11 mouse cellular contexts compared by ENCODE assay signal in genomic region chr4:151339421-151339820, GRCm38 (mm10).
DNase-seq lines count a peak whose midpoint lies in the region; ATAC-seq and TF ChIP-seq lines count a peak whose summit lies in the region.
"Had no signal": no experiment of that assay in that cellular context is flagged by ENCODE, and none has a peak within 500 bp of the region (broad histone marks: within the 10 kb centered on the region; RNA-seq: fewer than 3 reads in every experiment).

No protein-coding gene starts in this region.

- 81% methylated on average over 7 of the region's 7 CpGs for WGBS in midbrain, embryonic 11.5 days
- WGBS in midbrain, postnatal 0 days, result 72% methylated on average over 7 of the region's 7 CpGs
- 71% methylated on average over 7 of the region's 7 CpGs for WGBS in intestine, postnatal 0 days

- H3K36me3 ChIP-seq in midbrain, embryonic 11.5 days (ENCODE audit: control insufficient read depth, insufficient read depth, low read length), result no peaks in the 10 kb centered on the region
- no peaks in the 10 kb centered on the region for H3K36me3 ChIP-seq in midbrain, postnatal 0 days (ENCODE audit: insufficient read depth, low read length)
- no peaks in the 10 kb centered on the region for H3K36me3 ChIP-seq in intestine, postnatal 0 days (ENCODE audit: control insufficient read depth, insufficient read depth)
- H3K36me3 ChIP-seq: embryonic facial prominence, embryonic 15.5 days had no signal

- no peak for TF ChIP-seq CTCF in midbrain, postnatal 0 days (IDR thresholded peaks at IDR 0.05)
- TF ChIP-seq CTCF in intestine, postnatal 0 days (IDR thresholded peaks at IDR 0.05; ENCODE audit: low read depth), result no peak

- no peak overlapping the region for H3K27ac ChIP-seq in midbrain, embryonic 11.5 days (ENCODE audit: low read depth, low read length)
- no peak overlapping the region for H3K27ac ChIP-seq in midbrain, postnatal 0 days (ENCODE audit: low read depth, low read length)
- H3K27ac ChIP-seq in intestine, postnatal 0 days (ENCODE audit: low read depth, low read length), result no peak overlapping the region
- H3K27ac ChIP-seq: embryonic facial prominence, embryonic 15.5 days had no signal

- ATAC-seq in frontal cortex, adult (ENCODE audit: low TSS enrichment), result peak; percentile 95
- no peak for ATAC-seq in midbrain, embryonic 11.5 days (ENCODE audit: low FRiP score)
- ATAC-seq in midbrain, postnatal 0 days (ENCODE audit: low FRiP score), result no peak
- no peak for ATAC-seq in intestine, postnatal 0 days

- H3K9ac ChIP-seq in midbrain, embryonic 11.5 days (ENCODE audit: low read length), result no peak overlapping the region
- H3K9ac ChIP-seq in midbrain, postnatal 0 days (replicated peaks; ENCODE audit: low read length, poor library complexity, severe bottlenecking), result no peak overlapping the region
- no peak overlapping the region for H3K9ac ChIP-seq in intestine, postnatal 0 days (ENCODE audit: low read depth, low read length)
- H3K9ac ChIP-seq: embryonic facial prominence, embryonic 15.5 days had no signal

- H3K4me1 ChIP-seq in midbrain, embryonic 11.5 days (ENCODE audit: control insufficient read depth, insufficient read depth, low read length), result no peaks in the 10 kb centered on the region
- H3K4me1 ChIP-seq in midbrain, postnatal 0 days (ENCODE audit: insufficient read depth, low read length), result no peaks in the 10 kb centered on the region
- no peaks in the 10 kb centered on the region for H3K4me1 ChIP-seq in intestine, postnatal 0 days (replicated peaks; ENCODE audit: control insufficient read depth, insufficient read depth, low read length)

- no peak for DNase-seq in frontal cortex, postnatal 14 days (ENCODE audit: low spot score in 2 of 2)
- peak; percentile 21 for DNase-seq in midbrain, embryonic 11.5 days (ENCODE audit: low spot score, missing footprints)
- DNase-seq in midbrain, postnatal 0 days (ENCODE audit: low spot score), result no peak
- DNase-seq in cerebellum, adult 9-11 months, result peak; percentile 59
- peak; percentile 47 to 67 for DNase-seq in right cerebral cortex, postnatal 36 days (ENCODE audit: low spot score in 2 of 2)
- DNase-seq in heart, postnatal 4 days, result no peak
- DNase-seq: layer of hippocampus, postnatal 36 days had no signal

- no peaks in the 10 kb centered on the region for H3K27me3 ChIP-seq in midbrain, embryonic 11.5 days (ENCODE audit: control insufficient read depth, insufficient read depth, low read length)
- no peaks in the 10 kb centered on the region for H3K27me3 ChIP-seq in midbrain, postnatal 0 days (ENCODE audit: insufficient read depth, low read length)
- no peaks in the 10 kb centered on the region for H3K27me3 ChIP-seq in intestine, postnatal 0 days (replicated peaks; ENCODE audit: control insufficient read depth, insufficient read depth, low read length)
- H3K27me3 ChIP-seq: CH12.LX; embryonic facial prominence, embryonic 15.5 days had no signal

- H3K4me3 ChIP-seq in midbrain, embryonic 11.5 days (ENCODE audit: low read depth, low read length), result no peak overlapping the region
- H3K4me3 ChIP-seq in midbrain, postnatal 0 days (ENCODE audit: low read depth, low read length), result no peak overlapping the region
- no peak overlapping the region for H3K4me3 ChIP-seq in intestine, postnatal 0 days (ENCODE audit: low read depth, low read length)
- H3K4me3 ChIP-seq: embryonic facial prominence, embryonic 15.5 days had no signal

- no peaks in the 10 kb centered on the region for H3K9me3 ChIP-seq in midbrain, embryonic 11.5 days (ENCODE audit: control insufficient read depth, low read length)
- H3K9me3 ChIP-seq in midbrain, postnatal 0 days (ENCODE audit: low read length), result no peaks in the 10 kb centered on the region
- no peaks in the 10 kb centered on the region for H3K9me3 ChIP-seq in intestine, postnatal 0 days (ENCODE audit: control insufficient read depth)
- H3K9me3 ChIP-seq: embryonic facial prominence, embryonic 15.5 days had no signal

- no peak overlapping the region for H3K4me2 ChIP-seq in midbrain, embryonic 11.5 days
- no peak overlapping the region for H3K4me2 ChIP-seq in midbrain, postnatal 0 days (ENCODE audit: low read depth, low read length, poor library complexity, severe bottlenecking)
- H3K4me2 ChIP-seq in intestine, postnatal 0 days (replicated peaks; ENCODE audit: low read depth), result no peak overlapping the region
- H3K4me2 ChIP-seq: embryonic facial prominence, embryonic 15.5 days had no signal

Comparison
In these comparisons a context has a peak if more than half of its experiments do, and no peak if none do; other contexts are left out.
1. DNase-seq: peak in midbrain, embryonic 11.5 days (single experiment), cerebellum, adult 9-11 months (single experiment) and right cerebral cortex, postnatal 36 days (2 of 2); none in frontal cortex, postnatal 14 days (0 of 2), midbrain, postnatal 0 days (single experiment) and heart, postnatal 4 days (single experiment).